Mouse (Mus musculus): ENCODE measurements around the gene Dhdds.
A peak's percentile ranks its signal among the peaks of the same experiment; 100 is the strongest.

DNA sequence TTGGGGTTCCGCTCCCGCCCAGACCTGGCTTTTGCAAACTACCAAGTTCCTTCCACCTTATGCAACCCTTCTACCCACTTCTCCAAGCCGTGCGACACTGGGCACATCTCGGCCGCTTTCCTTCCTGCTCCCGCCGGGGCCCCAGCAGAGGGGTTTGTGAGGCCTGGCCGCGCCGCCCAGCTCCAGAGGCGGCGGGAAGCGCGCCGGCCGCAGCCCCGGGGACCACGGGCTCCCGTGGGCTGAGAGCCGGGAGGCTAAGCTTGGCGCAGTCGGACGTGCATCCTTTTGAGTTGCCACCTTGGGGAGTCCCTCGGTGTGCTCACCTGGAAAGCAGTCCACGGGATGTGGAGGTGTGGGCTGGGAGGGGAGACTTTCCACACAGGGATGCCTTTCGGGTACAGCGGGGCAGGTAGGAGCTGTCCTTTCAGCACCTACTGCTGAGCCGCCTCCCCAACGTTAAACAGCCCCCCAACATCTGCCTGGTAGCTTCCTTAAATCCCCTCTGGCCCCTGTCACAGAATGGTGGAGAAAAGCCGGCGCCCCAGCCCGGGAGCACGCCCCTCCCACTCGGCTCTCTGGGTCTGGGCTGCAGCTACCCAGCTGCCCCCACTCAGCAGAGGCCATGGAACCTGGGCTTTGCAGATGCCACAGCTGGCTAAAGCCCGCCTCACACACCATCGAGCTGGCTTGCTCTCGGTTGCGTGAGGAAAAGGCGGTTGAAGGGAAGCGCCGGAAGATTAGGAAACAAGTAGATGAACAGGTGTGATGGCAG, 32.4 kb downstream of the Dhdds start, which contains the start of gene Hmgn2:
- no peak for TF ChIP-seq E2F4 (IDR thresholded peaks at IDR 0.05; ENCODE audit: borderline replicate concordance, low read depth, low read length)
- 0 out of 4 replicates have a peak, but pooled peaks of 1 of the 2 experiments have one; percentile 11 for TF ChIP-seq EP300 (IDR thresholded peaks at IDR 0.05; ENCODE audit: low read depth in 1 of 2, low read length in 2 of 2)
- peak in 1 of 2 experiments; percentile 34; a peak in 2 of 4 replicates for TF ChIP-seq POLR2A (IDR thresholded peaks at IDR 0.05; ENCODE audit: control insufficient read depth in 1 of 2, insufficient read depth in 1 of 2, low read depth in 1 of 2, low read length in 2 of 2, poor library complexity in 1 of 2)
- TF ChIP-seq KAT2A (conservative IDR thresholded peaks at IDR 0.05; ENCODE audit: low read depth, low read length), result no peak
- no peak for TF ChIP-seq MYC (IDR thresholded peaks at IDR 0.05; ENCODE audit: low read depth, low read length)
- TF ChIP-seq MAX (IDR thresholded peaks at IDR 0.05; ENCODE audit: low read length), result 0 out of 2 replicates have a peak, but pooled peaks have one; percentile 41
- TF ChIP-seq CTCF (IDR thresholded peaks at IDR 0.05 in 2 of 3, conservative IDR thresholded peaks at IDR 0.05 in 1 of 3; ENCODE audit: control insufficient read depth in 1 of 3, insufficient read depth in 1 of 3, low read depth in 2 of 3, low read length in 3 of 3, poor library complexity in 1 of 3, severe bottlenecking in 1 of 3), result no peak
